Mouse (Mus musculus): ENCODE results near the gene Slc18a3. TPM values are rescaled to one million over a fixed set of nuclear protein-coding genes. Genes with fewer than 3 reads are reported as not detected.

Gene Slc18a3
- polyA plus RNA-seq, 1 experiment from 2014 or later = 22.0 TPM

- H3K9ac ChIP-seq (ENCODE audit: low read depth, low read length) = no peak overlapping the region
- H3K27ac ChIP-seq (ENCODE audit: low read depth, low read length) = no peak overlapping the region
- no peaks in the 10 kb centered on the region for H3K27me3 ChIP-seq (replicated peaks; ENCODE audit: control insufficient read depth, insufficient read depth, low read length)
- H3K4me1 ChIP-seq (ENCODE audit: control insufficient read depth, insufficient read depth, low read depth, low read length) = no peaks in the 10 kb centered on the region
- ATAC-seq = no peak
- WGBS = 69% methylated on average over 9 of the region's 9 CpGs
- no peaks in the 10 kb centered on the region for H3K36me3 ChIP-seq (ENCODE audit: control insufficient read depth, insufficient read depth, low read length)
- H3K4me2 ChIP-seq (ENCODE audit: low read length) = no peak overlapping the region
- H3K4me3 ChIP-seq (ENCODE audit: low read length) = no peak overlapping the region
- no peaks in the 10 kb centered on the region for H3K9me3 ChIP-seq (ENCODE audit: control insufficient read depth, low read length)
These were observed 38.4 kb upstream of the Slc18a3 start for GRCm38 (mm10) chr14:32502764-32503688.

- Histone ChIP-seq H3K9me3 (ENCODE audit: control insufficient read depth, low read length) (no peaks in the 10 kb centered on the region), H3K4me2 (ENCODE audit: low read length) (no peak overlapping the region), H3K36me3 (ENCODE audit: control insufficient read depth, insufficient read depth, low read length) (no peaks in the 10 kb centered on the region), H3K27ac (ENCODE audit: low read depth, low read length) (no peak overlapping the region), H3K4me3 (ENCODE audit: low read length) (no peak overlapping the region), H3K9ac (ENCODE audit: low read depth, low read length) (no peak overlapping the region), H3K4me1 (ENCODE audit: control insufficient read depth, insufficient read depth, low read depth, low read length) (no peaks in the 10 kb centered on the region), H3K27me3 (replicated peaks; ENCODE audit: control insufficient read depth, insufficient read depth, low read length) (no peaks in the 10 kb centered on the region)
- ATAC-seq = no peak
- 83% methylated on average over 2 of the region's 2 CpGs for WGBS
These were observed 36.7 kb upstream of the Slc18a3 start for GRCm38 (mm10) chr14:32501303-32501702.

GRCm38 (mm10) chr14:32496115-32496850 is 31.6 kb upstream of the Slc18a3 start:
- no peak overlapping the region for H3K4me3 ChIP-seq (ENCODE audit: low read length)
- 73% methylated on average over 8 of the region's 8 CpGs for WGBS
- no peak overlapping the region for H3K9ac ChIP-seq (ENCODE audit: low read depth, low read length)
- H3K36me3 ChIP-seq (ENCODE audit: control insufficient read depth, insufficient read depth, low read length) = no peaks in the 10 kb centered on the region
- H3K4me2 ChIP-seq (ENCODE audit: low read length) = no peak overlapping the region
- H3K9me3 ChIP-seq (ENCODE audit: control insufficient read depth, low read length) = no peaks in the 10 kb centered on the region
- 0 out of 2 replicates have a peak, but pooled peaks cover 2% of the 10 kb centered on the region for H3K4me1 ChIP-seq (ENCODE audit: control insufficient read depth, insufficient read depth, low read depth, low read length)
- no peak overlapping the region for H3K27ac ChIP-seq (ENCODE audit: low read depth, low read length)
- no peak for ATAC-seq
- no peaks in the 10 kb centered on the region for H3K27me3 ChIP-seq (replicated peaks; ENCODE audit: control insufficient read depth, insufficient read depth, low read length)

GRCm38 (mm10) chr14:32492521-32492920 is 27.9 kb upstream of the Slc18a3 start:
- H3K9ac ChIP-seq (ENCODE audit: low read depth, low read length) = peak overlapping the region; percentile 56
- H3K4me2 ChIP-seq (ENCODE audit: low read length) = peak overlapping the region; percentile 57
- WGBS = 13% methylated on average over 13 of the region's 13 CpGs
- peak; percentile 65 for ATAC-seq
- H3K27ac ChIP-seq (ENCODE audit: low read depth, low read length) = no peak overlapping the region
- H3K36me3 ChIP-seq (ENCODE audit: control insufficient read depth, insufficient read depth, low read length) = no peaks in the 10 kb centered on the region
- 0 out of 2 replicates have a peak, but pooled peaks cover 2% of the 10 kb centered on the region for H3K4me1 ChIP-seq (ENCODE audit: control insufficient read depth, insufficient read depth, low read depth, low read length)
- H3K27me3 ChIP-seq (replicated peaks; ENCODE audit: control insufficient read depth, insufficient read depth, low read length) = no peaks in the 10 kb centered on the region
- H3K4me3 ChIP-seq (ENCODE audit: low read length) = peak overlapping the region; percentile 29
- H3K9me3 ChIP-seq (ENCODE audit: control insufficient read depth, low read length) = no peaks in the 10 kb centered on the region

- ATAC-seq = no peak
- Histone ChIP-seq H3K4me1 (ENCODE audit: control insufficient read depth, insufficient read depth, low read depth, low read length) (no peaks in the 10 kb centered on the region), H3K36me3 (ENCODE audit: control insufficient read depth, insufficient read depth, low read length) (no peaks in the 10 kb centered on the region), H3K4me2 (ENCODE audit: low read length) (no peak overlapping the region), H3K4me3 (ENCODE audit: low read length) (no peak overlapping the region), H3K27me3 (replicated peaks; ENCODE audit: control insufficient read depth, insufficient read depth, low read length) (no peaks in the 10 kb centered on the region; the same call in 1 of the 2 replicates), H3K9me3 (ENCODE audit: control insufficient read depth, low read length) (no peaks in the 10 kb centered on the region), H3K9ac (ENCODE audit: low read depth, low read length) (no peak overlapping the region), H3K27ac (ENCODE audit: low read depth, low read length) (no peak overlapping the region)
- 11% methylated on average over 3 of the region's 3 CpGs for WGBS
These were observed 17.4 kb upstream of the Slc18a3 start for GRCm38 (mm10) chr14:32482061-32482460.

GRCm38 (mm10) chr14:32477581-32477980 is 12.9 kb upstream of the Slc18a3 start:
- H3K36me3 ChIP-seq (ENCODE audit: control insufficient read depth, insufficient read depth, low read length) = no peaks in the 10 kb centered on the region
- no peak for ATAC-seq

GRCm38 (mm10) chr14:32476559-32476958 is 11.9 kb upstream of the Slc18a3 start:
- no peak for ATAC-seq
- Histone ChIP-seq H3K4me2 (ENCODE audit: low read length) (no peak overlapping the region), H3K27me3 (replicated peaks; ENCODE audit: control insufficient read depth, insufficient read depth, low read length) (no peaks in the 10 kb centered on the region), H3K36me3 (ENCODE audit: control insufficient read depth, insufficient read depth, low read length) (no peaks in the 10 kb centered on the region), H3K4me1 (ENCODE audit: control insufficient read depth, insufficient read depth, low read depth, low read length) (no peaks in the 10 kb centered on the region), H3K4me3 (ENCODE audit: low read length) (no peak overlapping the region), H3K9me3 (ENCODE audit: control insufficient read depth, low read length) (no peaks in the 10 kb centered on the region), H3K27ac (ENCODE audit: low read depth, low read length) (no peak overlapping the region), H3K9ac (ENCODE audit: low read depth, low read length) (no peak overlapping the region)
- WGBS = 77% methylated on average over 6 of the region's 6 CpGs

More at GRCm38 (mm10) chr14:32477581-32477980, 12.9 kb upstream of the Slc18a3 start:
- H3K4me2 ChIP-seq (ENCODE audit: low read length) = no peak overlapping the region
- H3K9ac ChIP-seq (ENCODE audit: low read depth, low read length) = no peak overlapping the region
- H3K27ac ChIP-seq (ENCODE audit: low read depth, low read length) = no peak overlapping the region
- H3K4me3 ChIP-seq (ENCODE audit: low read length) = no peak overlapping the region
- H3K9me3 ChIP-seq (ENCODE audit: control insufficient read depth, low read length) = no peaks in the 10 kb centered on the region
- WGBS = 65% methylated on average over 1 of the region's 1 CpGs
- no peaks in the 10 kb centered on the region for H3K27me3 ChIP-seq (replicated peaks; ENCODE audit: control insufficient read depth, insufficient read depth, low read length)
- H3K4me1 ChIP-seq (ENCODE audit: control insufficient read depth, insufficient read depth, low read depth, low read length) = no peaks in the 10 kb centered on the region

GRCm38 (mm10) chr14:32472996-32473395 is 8.3 kb upstream of the Slc18a3 start:
- WGBS = 13% methylated on average over 4 of the region's 4 CpGs
- Histone ChIP-seq H3K4me3 (ENCODE audit: low read length) (no peak overlapping the region), H3K27ac (ENCODE audit: low read depth, low read length) (no peak overlapping the region), H3K9me3 (ENCODE audit: control insufficient read depth, low read length) (no peaks in the 10 kb centered on the region), H3K9ac (ENCODE audit: low read depth, low read length) (no peak overlapping the region), H3K27me3 (replicated peaks; ENCODE audit: control insufficient read depth, insufficient read depth, low read length) (no peaks in the 10 kb centered on the region), H3K4me1 (ENCODE audit: control insufficient read depth, insufficient read depth, low read depth, low read length) (no peaks in the 10 kb centered on the region), H3K4me2 (ENCODE audit: low read length) (no peak overlapping the region), H3K36me3 (ENCODE audit: control insufficient read depth, insufficient read depth, low read length) (no peaks in the 10 kb centered on the region)
- ATAC-seq = peak; percentile 60

- peaks cover 47% of the 10 kb centered on the region for H3K27me3 ChIP-seq (replicated peaks; ENCODE audit: control insufficient read depth, insufficient read depth, low read length)
- 22% methylated on average over 5 of the region's 5 CpGs for WGBS
- no peak overlapping the region for H3K4me3 ChIP-seq (ENCODE audit: low read length)
- no peak overlapping the region for H3K9ac ChIP-seq (ENCODE audit: low read depth, low read length)
- no peak overlapping the region for H3K27ac ChIP-seq (ENCODE audit: low read depth, low read length)
- no peak for ATAC-seq
- peaks cover 18% of the 10 kb centered on the region for H3K4me1 ChIP-seq (ENCODE audit: control insufficient read depth, insufficient read depth, low read depth, low read length)
- no peak overlapping the region for H3K4me2 ChIP-seq (ENCODE audit: low read length)
- H3K9me3 ChIP-seq (ENCODE audit: control insufficient read depth, low read length) = no peaks in the 10 kb centered on the region
- no peaks in the 10 kb centered on the region for H3K36me3 ChIP-seq (ENCODE audit: control insufficient read depth, insufficient read depth, low read length)
These were observed 3.0 kb upstream of the Slc18a3 start for GRCm38 (mm10) chr14:32467606-32468005.

Data from hindbrain, embryonic 16.5 days (tissue).